Comparison of ENCODE assay signal across 21 mouse cellular contexts in the genomic region with DNA sequence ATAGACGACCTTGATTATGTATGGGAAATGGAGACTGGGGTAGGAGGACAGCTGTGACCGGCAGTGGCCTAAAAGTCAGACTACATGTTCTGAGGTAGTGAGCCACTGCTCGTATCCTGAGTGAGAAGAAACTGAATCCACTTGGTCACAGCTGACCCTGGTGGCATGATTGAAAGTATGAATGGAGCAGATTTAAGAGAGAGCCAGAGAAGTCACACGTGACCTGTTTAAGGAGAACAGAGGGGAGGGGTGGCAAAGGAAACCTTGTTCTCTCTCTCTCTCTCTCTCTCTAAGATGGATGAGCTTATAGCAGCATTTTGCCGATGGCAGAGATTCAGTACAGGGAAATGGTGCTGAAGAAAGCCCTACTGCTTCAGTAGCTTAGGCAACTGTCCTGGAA. TPM values are rescaled to one million over a fixed set of nuclear protein-coding genes. Genes with fewer than 3 reads are reported as not detected.
DNase-seq lines count a peak whose midpoint lies in the region; ATAC-seq and TF ChIP-seq lines count a peak whose summit lies in the region.
"Had no signal": no experiment of that assay in that cellular context is flagged by ENCODE, and none has a peak within 500 bp of the region (broad histone marks: within the 10 kb centered on the region; RNA-seq: fewer than 3 reads in every experiment).

No protein-coding gene starts in this region.

- no peaks in the 10 kb centered on the region for H3K36me3 ChIP-seq in forebrain, postnatal 0 days (ENCODE audit: insufficient read depth)
- H3K36me3 ChIP-seq in forebrain, embryonic 12.5 days (replicated peaks) = peaks cover 5% of the 10 kb centered on the region; the same call in 1 of the 2 replicates
- H3K36me3 ChIP-seq in neural tube, embryonic 13.5 days = no peaks in the 10 kb centered on the region
- H3K36me3 ChIP-seq in hindbrain, postnatal 0 days (ENCODE audit: insufficient read depth, low read length) = no peaks in the 10 kb centered on the region
- H3K36me3 ChIP-seq in midbrain, embryonic 16.5 days (ENCODE audit: control insufficient read depth, insufficient read depth, low read length) = no peaks in the 10 kb centered on the region
- H3K36me3 ChIP-seq: limb, embryonic 10.5 days; midbrain, embryonic 12.5 days had no signal

- no peak for TF ChIP-seq CTCF in forebrain, postnatal 0 days (IDR thresholded peaks at IDR 0.05; ENCODE audit: low read depth)
- no peak for TF ChIP-seq CTCF in hindbrain, postnatal 0 days (IDR thresholded peaks at IDR 0.05; ENCODE audit: low read depth)

- no peaks in the 10 kb centered on the region for H3K9me3 ChIP-seq in forebrain, postnatal 0 days (ENCODE audit: low read length)
- H3K9me3 ChIP-seq in forebrain, embryonic 12.5 days = no peaks in the 10 kb centered on the region
- H3K9me3 ChIP-seq in neural tube, embryonic 13.5 days = no peaks in the 10 kb centered on the region
- H3K9me3 ChIP-seq in hindbrain, postnatal 0 days (ENCODE audit: low read length) = no peaks in the 10 kb centered on the region
- H3K9me3 ChIP-seq in midbrain, embryonic 16.5 days (replicated peaks; ENCODE audit: control insufficient read depth, low read length, poor library complexity, severe bottlenecking) = no peaks in the 10 kb centered on the region
- H3K9me3 ChIP-seq: limb, embryonic 10.5 days; midbrain, embryonic 12.5 days had no signal

- no peak overlapping the region for H3K9ac ChIP-seq in forebrain, postnatal 0 days
- no peak overlapping the region for H3K9ac ChIP-seq in forebrain, embryonic 12.5 days
- no peak overlapping the region for H3K9ac ChIP-seq in neural tube, embryonic 13.5 days
- no peak overlapping the region for H3K9ac ChIP-seq in hindbrain, postnatal 0 days (replicated peaks; ENCODE audit: low read length)
- H3K9ac ChIP-seq in midbrain, embryonic 16.5 days (ENCODE audit: low read depth, low read length) = no peak overlapping the region
- H3K9ac ChIP-seq: midbrain, embryonic 12.5 days had no signal

- ATAC-seq in forebrain, postnatal 0 days = no peak
- no peak for ATAC-seq in forebrain, embryonic 12.5 days (ENCODE audit: low FRiP score)
- ATAC-seq in neural tube, embryonic 13.5 days (ENCODE audit: low read depth) = peak; percentile 33; the same call in 1 of the 2 replicates
- no peak for ATAC-seq in hindbrain, postnatal 0 days
- no peak for ATAC-seq in midbrain, embryonic 16.5 days
- ATAC-seq: activated CD4-positive, CD25-positive, alpha-beta regulatory T cell, adult 4 months; forebrain, embryonic 14.5 days; inflammation-experienced regulatory T-cells, adult 6 months had no signal

- no peak overlapping the region for H3K4me2 ChIP-seq in forebrain, postnatal 0 days (ENCODE audit: low read depth)
- no peak overlapping the region for H3K4me2 ChIP-seq in forebrain, embryonic 12.5 days
- H3K4me2 ChIP-seq in neural tube, embryonic 13.5 days = 0 out of 2 replicates have a peak overlapping the region, but pooled peaks have one; percentile 4
- no peak overlapping the region for H3K4me2 ChIP-seq in hindbrain, postnatal 0 days (ENCODE audit: low read depth, low read length)
- H3K4me2 ChIP-seq in midbrain, embryonic 16.5 days (ENCODE audit: low read length) = no peak overlapping the region
- H3K4me2 ChIP-seq: midbrain, embryonic 12.5 days had no signal

- no peak overlapping the region for H3K4me3 ChIP-seq in forebrain, postnatal 0 days (ENCODE audit: low read depth, low read length)
- H3K4me3 ChIP-seq in forebrain, embryonic 12.5 days (replicated peaks) = no peak overlapping the region
- H3K4me3 ChIP-seq in neural tube, embryonic 13.5 days = no peak overlapping the region
- no peak overlapping the region for H3K4me3 ChIP-seq in hindbrain, postnatal 0 days (ENCODE audit: low read length)
- H3K4me3 ChIP-seq in midbrain, embryonic 16.5 days (ENCODE audit: low read depth, low read length) = no peak overlapping the region
- H3K4me3 ChIP-seq: heart, adult 2 months; limb, embryonic 10.5 days; midbrain, embryonic 12.5 days; myocyte had no signal

- no peaks in the 10 kb centered on the region for H3K27me3 ChIP-seq in forebrain, postnatal 0 days (ENCODE audit: insufficient read depth, low read length)
- H3K27me3 ChIP-seq in forebrain, embryonic 12.5 days = no peaks in the 10 kb centered on the region
- no peaks in the 10 kb centered on the region for H3K27me3 ChIP-seq in neural tube, embryonic 13.5 days
- no peaks in the 10 kb centered on the region for H3K27me3 ChIP-seq in hindbrain, postnatal 0 days (ENCODE audit: insufficient read depth, low read length)
- H3K27me3 ChIP-seq in midbrain, embryonic 16.5 days (ENCODE audit: control insufficient read depth, insufficient read depth, low read depth, low read length) = no peaks in the 10 kb centered on the region
- H3K27me3 ChIP-seq: midbrain, embryonic 12.5 days had no signal

- 70% methylated on average over 5 of the region's 5 CpGs for WGBS in forebrain, postnatal 0 days
- 75% methylated on average over 5 of the region's 5 CpGs for WGBS in forebrain, embryonic 12.5 days
- WGBS in neural tube, embryonic 13.5 days = 40% methylated on average over 5 of the region's 5 CpGs
- 25% methylated on average over 5 of the region's 5 CpGs for WGBS in hindbrain, postnatal 0 days
- WGBS in midbrain, embryonic 16.5 days = 46% methylated on average over 5 of the region's 5 CpGs

- DNase-seq in forebrain, postnatal 0 days = no peak
- no peak for DNase-seq in neural tube, embryonic 10.5 days (ENCODE audit: extremely low spot score, low spot score)
- no peak for DNase-seq in hindbrain, postnatal 0 days (ENCODE audit: low spot score)
- no peak for DNase-seq in lung, postnatal 36 days
- DNase-seq: adrenal gland, adult 8-10 months; cerebellum, adult 8-10 months; gastrocnemius, postnatal 25 days; heart, adult 2 months; kidney, adult 18-20 months; kidney, postnatal 4 days; liver; thymus, postnatal 14 days had no signal

- H3K27ac ChIP-seq in forebrain, postnatal 0 days (ENCODE audit: low read depth, low read length) = 0 out of 2 replicates have a peak overlapping the region, but pooled peaks have one; percentile 35
- no peak overlapping the region for H3K27ac ChIP-seq in forebrain, embryonic 12.5 days
- H3K27ac ChIP-seq in neural tube, embryonic 13.5 days (replicated peaks) = 0 out of 2 replicates have a peak overlapping the region, but pooled peaks have one; percentile 0
- H3K27ac ChIP-seq in hindbrain, postnatal 0 days = 0 out of 2 replicates have a peak overlapping the region, but pooled peaks have one; percentile 0
- no peak overlapping the region for H3K27ac ChIP-seq in midbrain, embryonic 16.5 days (ENCODE audit: low read length)
- H3K27ac ChIP-seq: heart, adult 2 months; limb, embryonic 10.5 days; midbrain, embryonic 12.5 days had no signal

- H3K4me1 ChIP-seq in forebrain, postnatal 0 days (ENCODE audit: insufficient read depth) = 0 out of 2 replicates have a peak, but pooled peaks cover 3% of the 10 kb centered on the region
- peaks cover 7% of the 10 kb centered on the region; the same call in 1 of the 2 replicates for H3K4me1 ChIP-seq in forebrain, embryonic 12.5 days
- H3K4me1 ChIP-seq in neural tube, embryonic 13.5 days (replicated peaks) = peaks cover 21% of the 10 kb centered on the region
- no peaks in the 10 kb centered on the region for H3K4me1 ChIP-seq in hindbrain, postnatal 0 days (ENCODE audit: insufficient read depth, low read length)
- 0 out of 2 replicates have a peak, but pooled peaks cover 2% of the 10 kb centered on the region for H3K4me1 ChIP-seq in midbrain, embryonic 16.5 days (ENCODE audit: control insufficient read depth, insufficient read depth, low read length)
- H3K4me1 ChIP-seq: limb, embryonic 10.5 days had no signal

RNA-seq across cellular contexts. Expression of a gene that starts 13.4 kb away (rescaled TPM):
- 24.4 and 31.0 TPM in 2 replicates for total RNA-seq in forebrain, postnatal 0 days (2014; rRNA removed)
- polyA plus RNA-seq in forebrain, postnatal 0 days (2015; fragmentation: Nextera tagmentation; extraction: Ambion mirVana) = 182 and 197 TPM in 2 replicates
- polyA plus RNA-seq in forebrain, embryonic 12.5 days (2016; fragmentation: Nextera tagmentation; extraction: Ambion mirVana) = 62.5 and 72.4 TPM in 2 replicates
- 106 and 116 TPM in 2 replicates for polyA plus RNA-seq in neural tube, embryonic 13.5 days (2015; fragmentation: Nextera tagmentation; extraction: Ambion mirVana)
- total RNA-seq in hindbrain, postnatal 0 days (2014; rRNA removed) = 25.5 and 25.7 TPM in 2 replicates
- polyA plus RNA-seq in hindbrain, postnatal 0 days (2015; fragmentation: Nextera tagmentation; extraction: Ambion mirVana) = 94.3 and 104 TPM in 2 replicates
- 126 and 136 TPM in 2 replicates for polyA plus RNA-seq in midbrain, embryonic 16.5 days (2015; fragmentation: Nextera tagmentation; extraction: Ambion mirVana)

RNA-seq across cellular contexts. Expression of a gene that starts 13.5 kb away (rescaled TPM):
- total RNA-seq in forebrain, postnatal 0 days (2014; rRNA removed) = 20.6 and 26.5 TPM in 2 replicates
- polyA plus RNA-seq in forebrain, postnatal 0 days (2015; fragmentation: Nextera tagmentation; extraction: Ambion mirVana) = 11.0 and 15.5 TPM in 2 replicates
- polyA plus RNA-seq in forebrain, embryonic 12.5 days (2016; fragmentation: Nextera tagmentation; extraction: Ambion mirVana) = 38.1 and 40.6 TPM in 2 replicates
- polyA plus RNA-seq in neural tube, embryonic 13.5 days (2015; fragmentation: Nextera tagmentation; extraction: Ambion mirVana) = 27.0 and 27.5 TPM in 2 replicates
- 15.7 and 17.5 TPM in 2 replicates for total RNA-seq in hindbrain, postnatal 0 days (2014; rRNA removed)
- polyA plus RNA-seq in hindbrain, postnatal 0 days (2015; fragmentation: Nextera tagmentation; extraction: Ambion mirVana) = 13.4 and 16.0 TPM in 2 replicates
- 23.4 and 24.8 TPM in 2 replicates for polyA plus RNA-seq in midbrain, embryonic 16.5 days (2015; fragmentation: Nextera tagmentation; extraction: Ambion mirVana)

Comparison
In these comparisons a context has a peak if more than half of its experiments do, and no peak if none do; other contexts are left out.
1. H3K27ac ChIP-seq: peak in forebrain, postnatal 0 days (single experiment), neural tube, embryonic 13.5 days (single experiment) and hindbrain, postnatal 0 days (single experiment); none in forebrain, embryonic 12.5 days (single experiment) and midbrain, embryonic 16.5 days (single experiment).